Mouse (Mus musculus) liver, embryonic 12.5 days (tissue): ENCODE results near the gene Ston1. TPM values are rescaled to one million over a fixed set of nuclear protein-coding genes. Genes with fewer than 3 reads are reported as not detected.

Experiments used
- ATAC-seq: fragments of 200-750 bp; cut with Nextera tagmentation; 2 replicates; pipeline ENCODE4 v1.8.0; 2017; ENCODE audit warnings: moderate number of reproducible peaks, mild to moderate bottlenecking, moderate library complexity
- H3K27ac ChIP-seq: fragments of 300-500 bp; sonication (generic); 2 replicates; pipeline ENCODE4 v1.5.1; 2016; ENCODE audit warnings: mild to moderate bottlenecking
- H3K27me3 ChIP-seq: fragments of 300-500 bp; sonication (generic); replicated peaks from 2 replicates; pipeline ENCODE4 v1.6.1; 2016; ENCODE audit warnings: mild to moderate bottlenecking, moderate library complexity
- H3K36me3 ChIP-seq: fragments of 300-500 bp; sonication (generic); 2 replicates; pipeline ENCODE4 v1.6.1; 2016; ENCODE audit warnings: mild to moderate bottlenecking, moderate library complexity
- H3K4me1 ChIP-seq: fragments of 300-500 bp; sonication (generic); 2 replicates; pipeline ENCODE4 v1.6.1; 2016
- H3K4me2 ChIP-seq: fragments of 300-500 bp; sonication (generic); 2 replicates; pipeline ENCODE4 v1.6.1; 2016; ENCODE audit warnings: mild to moderate bottlenecking, moderate library complexity
- H3K4me3 ChIP-seq: fragments of 300-500 bp; sonication (generic); 2 replicates; pipeline ENCODE4 v1.5.1; 2016; ENCODE audit warnings: mild to moderate bottlenecking, moderate library complexity
- H3K9ac ChIP-seq: fragments of 300-500 bp; sonication (generic); 2 replicates; pipeline ENCODE4 v1.6.1; 2016; ENCODE audit warnings: mild to moderate bottlenecking, moderate library complexity
- H3K9me3 ChIP-seq: fragments of 300-500 bp; sonication (generic); replicated peaks from 2 replicates; pipeline ENCODE4 v1.6.1; 2016; ENCODE audit warnings: mild to moderate bottlenecking, moderate library complexity
- WGBS: fragments of 180-500 bp; shearing (Covaris S2); methylation state at CpG from one replicate; pipeline ENCODE4 v1.1.7; 2016; ENCODE audit not compliant: insufficient replicate concordance; 5-methylcytosine and 5-hydroxymethylcytosine counted together
- polyA plus RNA-seq: library from polyadenylated mRNA; unstranded; fragments of >200 nt; fragmentation: Nextera tagmentation; extraction: Ambion mirVana; gene quantifications from 2 replicates; pipeline ENCODE4 v1.2.1, GENCODE M21; 2016

Ston1 gene
- polyA plus RNA-seq, 1 experiment from 2014 or later: 1.4 TPM

DNA sequence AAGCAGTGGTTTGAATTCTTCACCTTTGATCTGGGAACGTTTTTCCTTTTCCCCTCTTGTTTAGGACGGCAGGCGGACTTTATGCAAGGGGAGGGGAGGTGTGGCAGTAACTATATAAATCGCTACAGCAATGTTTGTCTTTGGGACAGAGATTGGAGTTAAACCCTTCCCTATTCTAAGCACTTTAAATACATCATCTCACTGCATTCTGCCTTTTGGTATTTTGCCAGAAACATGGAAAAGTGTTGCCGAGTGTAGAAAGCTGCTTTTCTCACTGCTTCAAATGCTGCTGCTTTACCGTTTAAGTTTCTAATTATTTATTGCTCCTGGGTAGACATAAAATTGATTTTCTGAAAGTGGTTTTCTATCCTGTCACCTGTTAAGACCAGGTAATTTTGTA, 104.9 kb downstream of the Ston1 start:
- no peak for ATAC-seq
- H3K27me3 ChIP-seq: no peaks in the 10 kb centered on the region
- no peaks in the 10 kb centered on the region for H3K4me1 ChIP-seq
- no peak overlapping the region for H3K4me2 ChIP-seq
- H3K4me3 ChIP-seq: no peak overlapping the region
- H3K9me3 ChIP-seq: 0 out of 2 replicates have a peak, but pooled peaks cover 4% of the 10 kb centered on the region
- no peaks in the 10 kb centered on the region for H3K36me3 ChIP-seq
- H3K27ac ChIP-seq: no peak overlapping the region
- 42% methylated on average over 6 of the region's 6 CpGs for WGBS
- H3K9ac ChIP-seq: no peak overlapping the region

GRCm38 (mm10) chr17:88703112-88703511, 105.6 kb downstream of the Ston1 start:
- no peaks in the 10 kb centered on the region for H3K27me3 ChIP-seq
- H3K27ac ChIP-seq: no peak overlapping the region
- H3K4me2 ChIP-seq: no peak overlapping the region
- H3K9me3 ChIP-seq: 0 out of 2 replicates have a peak, but pooled peaks cover 4% of the 10 kb centered on the region
- H3K4me1 ChIP-seq: no peaks in the 10 kb centered on the region
- WGBS: 39% methylated on average over 4 of the region's 4 CpGs
- no peak overlapping the region for H3K4me3 ChIP-seq
- no peak overlapping the region for H3K9ac ChIP-seq
- H3K36me3 ChIP-seq: no peaks in the 10 kb centered on the region
- no peak for ATAC-seq

- Histone ChIP-seq H3K4me2 (no peak overlapping the region), H3K27me3 (no peaks in the 10 kb centered on the region)
- no peak for ATAC-seq
Measured at GRCm38 (mm10) chr17:88706231-88706649, 108.8 kb downstream of the Ston1 start.

More at GRCm38 (mm10) chr17:88706231-88706649, 108.8 kb downstream of the Ston1 start:
- no peak overlapping the region for H3K4me3 ChIP-seq
- WGBS: 58% methylated on average over 8 of the region's 8 CpGs
- H3K36me3 ChIP-seq: no peaks in the 10 kb centered on the region
- H3K9ac ChIP-seq: no peak overlapping the region
- no peaks in the 10 kb centered on the region for H3K9me3 ChIP-seq
- H3K27ac ChIP-seq: no peak overlapping the region
- H3K4me1 ChIP-seq: no peaks in the 10 kb centered on the region

Other genes with a start within 250 kb of the Ston1 start
- 17.5 and 18.5 TPM in 2 replicates for gene Foxn2, start 157.0 kb upstream of the Ston1 start, polyA plus RNA-seq
- gene Ppp1r21, start 67.6 kb upstream of the Ston1 start, polyA plus RNA-seq: 8.8 and 11.2 TPM in 2 replicates
- gene Gtf2a1l, start 71.0 kb downstream of the Ston1 start, polyA plus RNA-seq: not detected in 2 replicates
- gene Lhcgr, start 194.3 kb downstream of the Ston1 start, polyA plus RNA-seq: not detected in 2 replicates